Mouse (Mus musculus) testis, adult 2 months (tissue): ENCODE measurements around the gene Phf21a. TPM values are rescaled to one million over a fixed set of nuclear protein-coding genes. Genes with fewer than 3 reads are reported as not detected.

Source experiments
- H3K27ac ChIP-seq: fragments of 200-500 bp; 2 replicates; pipeline ENCODE4 v1.5.1; 2012; ENCODE audit warnings: low read depth, low read length; ENCODE audit not compliant: control insufficient read depth, insufficient read depth
- H3K27me3 ChIP-seq: fragments of 200-500 bp; 2 replicates; pipeline ENCODE4 v1.6.1; 2012; ENCODE audit warnings: mild to moderate bottlenecking, low read length, moderate library complexity; ENCODE audit not compliant: control insufficient read depth, insufficient read depth
- H3K36me3 ChIP-seq: fragments of 200-500 bp; 2 replicates; pipeline ENCODE4 v1.6.1; 2012; ENCODE audit warnings: mild to moderate bottlenecking, low read length; ENCODE audit not compliant: control insufficient read depth, insufficient read depth
- H3K4me1 ChIP-seq: fragments of 200-500 bp; 2 replicates; pipeline ENCODE4 v1.6.1; 2012; ENCODE audit warnings: low read length; ENCODE audit not compliant: control insufficient read depth, insufficient read depth
- H3K4me3 ChIP-seq: fragments of 200-500 bp; 2 replicates; pipeline ENCODE4 v1.5.1; 2012; ENCODE audit warnings: low read depth, mild to moderate bottlenecking, low read length, moderate library complexity, mixed read lengths; ENCODE audit not compliant: control insufficient read depth
- CTCF ChIP-seq: fragments of 200-500 bp; IDR thresholded peaks from 2 replicates; pipeline ENCODE4 v1.5.1; 2012; ENCODE audit warnings: low read depth, mild to moderate bottlenecking, inconsistent platforms, low read length, moderate library complexity; ENCODE audit not compliant: control insufficient read depth, insufficient read depth, insufficient replicate concordance
- POLR2A ChIP-seq: fragments of 200-500 bp; IDR thresholded peaks from 2 replicates; pipeline ENCODE4 v1.6.1; 2012; ENCODE audit warnings: low read depth, mild to moderate bottlenecking, inconsistent platforms, low read length, moderate library complexity; ENCODE audit not compliant: control insufficient read depth
- polyA plus RNA-seq: library from polyadenylated mRNA; depleted of rRNA; stranded (reverse); fragments of >200 nt; gene quantifications from 2 replicates; pipeline ENCODE4 v1.2.3, GENCODE M21; 2012

Gene Phf21a
- polyA plus RNA-seq, 1 experiment: 78.4 TPM

DNA sequence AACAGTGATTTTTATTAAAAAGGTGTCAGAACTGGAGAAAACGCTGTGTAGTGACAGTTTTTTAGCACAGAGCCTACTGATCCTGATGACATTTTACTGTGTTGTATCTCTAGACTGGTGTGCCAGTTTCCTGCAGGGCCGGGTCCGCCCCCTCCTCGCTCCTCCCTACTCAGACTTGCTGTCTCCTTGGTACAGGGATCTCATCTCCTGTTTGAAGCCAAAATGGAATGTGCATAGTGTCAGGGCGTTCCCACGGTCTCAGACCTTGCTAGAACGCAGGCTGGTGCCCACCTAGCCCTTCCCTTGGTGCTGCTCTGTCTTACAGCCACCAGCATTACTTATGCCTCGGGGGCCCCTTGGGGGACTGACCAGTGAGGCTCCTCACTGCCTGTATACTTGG lies 268.9 kb downstream of the Phf21a start:
- H3K4me1 ChIP-seq: 0 out of 2 replicates have a peak, but pooled peaks cover under 1% of the 10 kb centered on the region
- H3K36me3 ChIP-seq: peaks cover 2% of the 10 kb centered on the region
- H3K27me3 ChIP-seq: no peaks in the 10 kb centered on the region
- TF ChIP-seq POLR2A (no peak), CTCF (no peak)
- H3K4me3 ChIP-seq: no peak overlapping the region
- no peak overlapping the region for H3K27ac ChIP-seq

DNA sequence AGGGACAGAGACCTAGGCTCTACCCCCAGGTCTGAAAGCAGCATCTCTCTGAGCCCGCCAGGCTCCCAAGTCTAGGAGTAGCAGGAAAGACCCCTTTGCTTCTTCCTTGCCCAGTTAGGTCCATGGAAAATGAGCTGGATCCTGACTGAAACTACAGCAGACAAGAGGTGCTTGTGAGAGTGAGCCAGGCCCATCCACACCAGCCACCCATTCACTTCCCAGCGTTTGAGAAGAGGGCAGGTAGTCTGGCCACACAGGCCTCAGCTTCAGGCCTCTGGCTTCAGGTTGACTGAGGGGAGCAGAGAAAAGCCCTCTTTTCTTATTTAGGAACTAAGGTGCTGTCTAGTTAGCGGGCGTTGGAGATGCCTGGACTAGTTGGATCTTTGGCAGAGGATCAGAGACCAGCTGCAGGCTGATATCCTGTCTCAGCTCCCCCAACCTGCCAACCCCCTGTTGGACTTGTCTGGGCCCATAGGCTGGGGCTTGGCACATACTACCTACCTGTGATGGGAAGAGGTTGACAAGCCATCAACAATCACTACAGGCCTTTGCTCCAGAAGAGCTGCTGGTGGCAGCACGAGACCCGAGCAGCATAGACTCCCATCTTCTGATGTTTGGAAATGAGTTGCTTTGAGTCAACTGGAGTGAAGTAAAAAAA lies 269.8 kb downstream of the Phf21a start:
- peaks cover 2% of the 10 kb centered on the region for H3K36me3 ChIP-seq

DNA sequence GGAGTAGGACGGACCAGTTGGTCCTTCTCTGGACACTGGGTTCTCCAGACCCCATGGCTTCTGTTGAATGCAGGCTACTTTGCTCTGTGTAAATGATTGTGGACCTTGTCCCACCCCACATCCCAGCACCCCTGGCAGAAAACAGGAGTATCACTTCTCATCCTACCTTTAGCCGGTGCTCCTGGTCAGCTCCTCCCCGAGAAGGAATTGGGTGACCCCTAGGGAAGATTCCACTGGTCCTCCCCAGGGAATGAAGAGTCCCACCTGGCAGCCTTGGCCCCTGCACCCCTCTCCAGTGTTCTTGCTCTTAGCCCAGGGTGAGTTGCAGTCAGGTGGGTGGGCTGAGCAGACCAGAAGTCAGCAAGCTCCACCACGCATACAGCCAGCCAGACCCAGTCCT lies 271.2 kb downstream of the Phf21a start:
- Histone ChIP-seq H3K27ac (no peak overlapping the region), H3K4me3 (no peak overlapping the region), H3K4me1 (peaks cover 4% of the 10 kb centered on the region), H3K27me3 (no peaks in the 10 kb centered on the region), H3K36me3 (peaks cover 1% of the 10 kb centered on the region; the same call in 1 of the 2 replicates)
- TF ChIP-seq POLR2A: no peak
- no peak for TF ChIP-seq CTCF

More for the DNA sequence above, 269.8 kb downstream of the Phf21a start:
- no peak overlapping the region for H3K4me3 ChIP-seq
- no peaks in the 10 kb centered on the region for H3K27me3 ChIP-seq
- no peak for TF ChIP-seq CTCF
- no peak for TF ChIP-seq POLR2A
- H3K4me1 ChIP-seq: peaks cover 4% of the 10 kb centered on the region
- H3K27ac ChIP-seq: no peak overlapping the region

DNA sequence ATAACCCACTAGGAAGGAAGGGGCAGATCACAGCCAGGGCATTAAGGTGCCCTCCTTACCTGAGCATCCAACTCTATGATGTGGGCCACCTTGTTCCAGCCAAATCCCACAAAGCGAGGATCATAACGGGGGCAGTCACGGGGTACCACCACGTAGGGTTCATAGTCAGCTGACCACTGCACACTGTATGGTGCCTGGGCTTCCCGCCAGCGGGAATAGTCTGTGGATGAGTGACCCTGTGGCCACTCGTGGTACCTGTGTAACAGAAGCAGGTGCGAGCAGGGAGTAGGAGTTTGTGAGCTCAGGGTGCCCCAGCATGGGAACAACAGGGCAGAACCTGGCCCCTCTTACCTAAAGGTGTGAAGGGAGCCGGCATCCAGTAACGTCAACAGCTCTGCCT lies 272.7 kb downstream of the Phf21a start:
- Histone ChIP-seq H3K4me3 (no peak overlapping the region), H3K27ac (no peak overlapping the region), H3K36me3 (no peaks in the 10 kb centered on the region), H3K4me1 (peaks cover 8% of the 10 kb centered on the region), H3K27me3 (no peaks in the 10 kb centered on the region)
- TF ChIP-seq CTCF: no peak
- TF ChIP-seq POLR2A: no peak

DNA sequence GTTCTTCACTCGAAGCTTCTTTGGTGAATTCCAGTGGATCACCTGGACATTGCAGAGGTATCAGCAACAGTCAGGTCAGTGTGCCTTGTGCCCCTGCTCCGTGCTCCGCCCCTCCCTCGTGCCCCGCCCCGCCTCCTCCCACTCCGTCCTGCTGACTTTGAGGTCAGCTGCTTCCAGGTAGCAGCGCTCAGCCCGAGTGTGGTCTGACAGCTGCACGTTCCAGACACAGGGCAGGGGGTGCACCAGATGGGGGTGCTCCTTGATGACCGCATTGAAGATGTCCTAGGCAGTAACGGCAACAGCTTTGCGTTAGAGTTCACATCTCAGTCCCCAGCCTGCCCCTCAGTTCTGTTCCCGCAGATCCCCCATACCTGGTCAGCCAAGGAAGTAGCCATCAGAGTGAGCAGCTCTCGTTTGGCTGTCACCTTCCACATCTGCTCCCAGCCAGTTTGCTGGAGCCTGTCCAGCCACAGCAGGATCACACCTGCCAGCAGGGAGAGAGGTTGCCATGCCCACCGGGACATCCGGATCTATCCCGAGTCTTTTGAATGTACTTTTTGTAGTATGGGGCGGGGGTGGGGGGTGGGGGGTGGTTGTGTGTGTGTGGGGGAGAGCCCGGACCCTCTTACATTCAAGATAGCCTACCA lies 274.6 kb downstream of the Phf21a start:
- TF ChIP-seq CTCF (no peak), POLR2A (no peak)
- H3K36me3 ChIP-seq: no peaks in the 10 kb centered on the region
- H3K4me3 ChIP-seq: no peak overlapping the region
- no peak overlapping the region for H3K27ac ChIP-seq
- peaks cover 24% of the 10 kb centered on the region for H3K4me1 ChIP-seq
- no peaks in the 10 kb centered on the region for H3K27me3 ChIP-seq

DNA sequence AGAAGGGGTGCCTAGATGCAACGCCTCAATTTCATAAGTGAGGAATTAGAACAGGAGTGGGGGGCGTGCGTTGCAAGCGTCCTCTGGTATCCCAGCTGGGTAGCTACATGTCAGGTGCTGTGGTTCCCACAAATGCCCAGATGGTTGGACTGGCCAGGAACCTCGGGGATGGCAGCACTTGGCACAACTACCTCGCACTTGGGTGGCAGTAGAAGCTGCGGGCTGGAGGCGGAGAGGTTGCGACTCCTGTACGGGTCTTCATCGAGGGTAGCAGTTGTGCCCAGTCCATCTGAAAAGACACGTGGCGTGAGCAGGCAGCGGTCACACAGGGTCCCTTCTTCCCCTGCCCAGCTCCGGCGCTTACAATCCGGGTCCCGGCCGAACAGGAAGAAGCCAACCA lies 277.5 kb downstream of the Phf21a start:
- Histone ChIP-seq H3K4me1 (peaks cover 28% of the 10 kb centered on the region), H3K27me3 (no peaks in the 10 kb centered on the region), H3K4me3 (peak overlapping the region; percentile 8), H3K27ac (no peak overlapping the region), H3K36me3 (no peaks in the 10 kb centered on the region)
- no peak for TF ChIP-seq CTCF
- no peak for TF ChIP-seq POLR2A

DNA sequence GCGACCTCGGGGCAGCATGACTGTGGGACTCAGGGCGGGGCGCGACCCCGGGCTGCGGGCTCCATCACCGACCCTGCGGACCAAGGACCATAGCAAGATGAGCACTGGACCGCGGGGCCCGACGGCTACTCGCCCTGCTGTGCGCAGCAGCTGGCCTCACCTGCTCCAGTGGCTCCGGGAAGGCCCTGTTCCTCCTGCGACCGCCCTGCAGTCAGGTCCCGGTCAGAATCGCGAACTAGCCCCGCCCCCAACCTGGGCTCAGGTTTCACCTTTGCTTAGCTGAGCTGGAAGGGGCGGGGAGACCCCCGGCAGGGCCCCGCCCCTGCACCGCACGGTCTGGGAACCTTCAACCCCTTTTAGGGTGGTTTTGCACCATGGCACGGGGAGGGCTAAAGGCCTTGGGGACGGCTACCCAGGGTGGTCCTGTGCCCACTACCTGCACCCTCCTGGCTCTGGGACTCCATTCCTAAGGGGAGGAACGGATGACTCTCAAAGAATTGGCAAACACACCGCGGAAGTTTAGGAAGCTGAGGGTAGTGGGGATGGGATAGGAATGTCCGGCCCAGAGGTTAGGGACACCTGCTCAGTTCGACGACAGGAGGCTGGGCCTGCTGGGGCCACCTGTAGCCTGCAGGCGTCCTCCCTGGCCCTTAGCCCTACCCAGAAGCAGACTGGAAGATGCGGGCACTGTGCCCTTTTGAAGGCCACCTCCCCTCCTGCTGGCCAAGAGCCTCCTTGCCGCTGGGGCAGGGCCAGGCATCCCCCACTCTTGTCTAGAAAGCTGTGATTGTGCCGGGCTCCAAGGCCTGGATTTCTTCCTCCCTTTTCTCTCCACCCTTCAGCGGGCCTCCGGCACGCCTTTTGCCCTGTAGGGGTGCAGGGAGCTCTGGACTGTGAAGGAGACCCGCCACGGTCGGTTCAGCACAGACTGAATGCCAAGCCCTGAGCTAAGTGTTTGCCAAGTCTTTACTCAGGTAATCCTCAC lies 278.2 kb downstream of the Phf21a start:
- H3K4me1 ChIP-seq: peaks cover 29% of the 10 kb centered on the region
- no peaks in the 10 kb centered on the region for H3K27me3 ChIP-seq
- no peaks in the 10 kb centered on the region for H3K36me3 ChIP-seq
- H3K27ac ChIP-seq: no peak overlapping the region
- peak overlapping the region; percentile 14 for H3K4me3 ChIP-seq
- TF ChIP-seq CTCF: no peak
- TF ChIP-seq POLR2A: no peak
